Mouse (Mus musculus): ENCODE measurements around the gene Ruvbl1.

- TF ChIP-seq MEF2A (IDR thresholded peaks at IDR 0.05; ENCODE audit: borderline replicate concordance, low read depth, low read length) = no peak
- no peak for TF ChIP-seq CTCF (conservative IDR thresholded peaks at IDR 0.05 in 1 of 2, IDR thresholded peaks at IDR 0.05 in 1 of 2; ENCODE audit: low read depth in 2 of 2, low read length in 2 of 2)
- TF ChIP-seq E2F4 (IDR thresholded peaks at IDR 0.05; ENCODE audit: insufficient replicate concordance, low read depth, low read length) = no peak
- TF ChIP-seq KAT2A (IDR thresholded peaks at IDR 0.05; ENCODE audit: insufficient replicate concordance, low read length) = no peak
- TF ChIP-seq NELFE (IDR thresholded peaks at IDR 0.05; ENCODE audit: low read depth, low read length) = no peak
- TF ChIP-seq UBTF (IDR thresholded peaks at IDR 0.05; ENCODE audit: low read depth, low read length) = no peak
- no peak for TF ChIP-seq USF1 (IDR thresholded peaks at IDR 0.05; ENCODE audit: low read depth, low read length)
- TF ChIP-seq POLR2AphosphoS2 (IDR thresholded peaks at IDR 0.05; ENCODE audit: low read depth, low read length) = no peak
- no peak for TF ChIP-seq MAX (IDR thresholded peaks at IDR 0.05; ENCODE audit: low read length)
- TF ChIP-seq HCFC1 (IDR thresholded peaks at IDR 0.05; ENCODE audit: low read depth, low read length) = no peak
- no peak for TF ChIP-seq ZC3H11A (IDR thresholded peaks at IDR 0.05; ENCODE audit: low read depth, low read length)
- TF ChIP-seq CHD1 (IDR thresholded peaks at IDR 0.05; ENCODE audit: low read depth, low read length) = no peak
- TF ChIP-seq CHD2 (IDR thresholded peaks at IDR 0.05; ENCODE audit: low read length) = no peak
Measured at GRCm38 (mm10) chr6:88524056-88524455, 58.8 kb downstream of the Ruvbl1 start.
